Mouse (Mus musculus) brain, embryonic 14.5 days (tissue): ENCODE results near the gene Rimkla.

Experiments used
- CTCF ChIP-seq: fragments of 200-500 bp; IDR thresholded peaks from 2 replicates; pipeline ENCODE4 v1.5.1; 2012; ENCODE audit warnings: inconsistent platforms, mild to moderate bottlenecking, moderate library complexity, borderline replicate concordance; ENCODE audit not compliant: insufficient read depth, insufficient read length; ENCODE audit errors: extremely low read depth
- POLR2A ChIP-seq: fragments of 200-500 bp; IDR thresholded peaks from 2 replicates; pipeline ENCODE4 v1.6.1; 2012; ENCODE audit warnings: mild to moderate bottlenecking, inconsistent platforms, borderline replicate concordance; ENCODE audit not compliant: poor library complexity, insufficient read depth, insufficient read length, severe bottlenecking; ENCODE audit errors: extremely low read depth

- no peak for TF ChIP-seq CTCF
- no peak for TF ChIP-seq POLR2A
Measured at GRCm38 (mm10) chr4:119512731-119513141, 20.3 kb upstream of the Rimkla start.
